Mouse (Mus musculus) small intestine, adult 2 months (tissue): Measurements from ENCODE around the gene Theg.

Experiments used
- CTCF ChIP-seq: fragments of 200-500 bp; IDR thresholded peaks from 2 replicates; pipeline ENCODE4 v1.5.1; 2012; ENCODE audit warnings: low read depth, mild to moderate bottlenecking, control low read depth, inconsistent platforms, low read length, moderate library complexity, mixed read lengths; ENCODE audit not compliant: insufficient replicate concordance, insufficient read length; ENCODE audit errors: extremely low read depth
- POLR2A ChIP-seq: fragments of 200-500 bp; IDR thresholded peaks from 2 replicates; pipeline ENCODE4 v1.6.1; 2012; ENCODE audit warnings: low read depth, mild to moderate bottlenecking, control low read depth, inconsistent platforms, low read length, moderate library complexity

DNA sequence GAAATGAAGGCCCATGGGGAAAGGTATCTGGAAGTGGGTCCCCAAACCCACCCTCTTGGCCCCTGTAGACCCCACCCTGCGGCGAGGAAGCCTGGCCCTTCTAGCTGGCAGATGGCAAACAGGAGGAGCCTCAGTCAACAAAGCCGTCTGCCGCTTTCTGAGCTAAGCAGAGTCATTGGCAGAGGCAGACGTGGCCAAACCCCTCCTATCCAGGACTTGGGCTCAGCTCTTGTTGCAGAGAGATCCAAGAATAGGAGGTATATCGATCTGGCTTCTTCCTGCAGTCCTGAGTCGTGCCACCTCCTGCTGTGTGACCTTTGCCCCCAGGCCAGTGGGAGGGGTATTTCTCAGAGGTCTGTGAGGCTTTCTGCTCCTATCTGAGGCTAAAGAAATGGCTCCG is 28.7 kb upstream of the Theg start:
- no peak for TF ChIP-seq CTCF
- TF ChIP-seq POLR2A, result no peak
